Mouse (Mus musculus): ENCODE measurements around the gene Gipc3.

GRCm38 (mm10) chr10:81366477-81367206, 23.6 kb upstream of the Gipc3 start:
- TF ChIP-seq POLR2A (IDR thresholded peaks at IDR 0.05; ENCODE audit: borderline replicate concordance, control insufficient read depth, low read depth, low read length) (no peak), CTCF (IDR thresholded peaks at IDR 0.05; ENCODE audit: control insufficient read depth, insufficient read depth, low read length) (no peak)
